Mouse (Mus musculus) CH12.LX (cell line): ENCODE data around the gene Plgrkt. TPM values are rescaled to one million over a fixed set of nuclear protein-coding genes. Genes with fewer than 3 reads are reported as not detected.

ENCODE experiments used
- DNase-seq: peaks from one replicate; pipeline ENCODE4 v3.0.0-alpha.2; 2013; ENCODE audit errors: extremely low read depth
- H3K27ac ChIP-seq: 2 replicates; pipeline ENCODE4 v1.5.1; 2012; ENCODE audit warnings: low read depth, mild to moderate bottlenecking, control low read depth, moderate library complexity; ENCODE audit not compliant: insufficient read depth
- H3K27me3 ChIP-seq: replicated peaks from 2 replicates; pipeline ENCODE3; 2012; ENCODE audit warnings: inconsistent platforms
- H3K36me3 ChIP-seq, 2 experiments: replicated peaks in 1 of 2; 2 replicates each; pipeline versions ENCODE3 to v1.6.1; 2012; ENCODE audit warnings: inconsistent platforms in 1 of 2, low read length in 1 of 2, mild to moderate bottlenecking in 1 of 2, mixed read lengths in 1 of 2, moderate library complexity in 1 of 2; ENCODE audit not compliant: control insufficient read depth in 1 of 2, insufficient read depth in 1 of 2
- H3K4me1 ChIP-seq, 2 experiments: 2 replicates each; pipeline ENCODE4 v1.6.1; 2012; ENCODE audit warnings: inconsistent platforms in 1 of 2, moderate library complexity in 1 of 2; ENCODE audit not compliant: insufficient read depth in 2 of 2, control insufficient read depth in 1 of 2
- H3K4me2 ChIP-seq: 2 replicates; pipeline ENCODE4 v1.6.1; 2012; ENCODE audit warnings: low read depth, mild to moderate bottlenecking, control low read depth; ENCODE audit not compliant: poor library complexity, insufficient read depth, severe bottlenecking
- H3K4me3 ChIP-seq, 3 experiments: fragments of 150-350 bp in 1 of 3; sonication (generic) in 1 of 3; replicated peaks in 1 of 3; 2 replicates each; pipeline versions ENCODE3 to v1.5.1; 2011 to 2012; ENCODE audit warnings: low read depth in 2 of 3, low read length in 2 of 3, mild to moderate bottlenecking in 2 of 3, moderate library complexity in 2 of 3, control low read depth in 1 of 3, improper control_type of control experiment in 1 of 3, inconsistent platforms in 1 of 3, mixed read lengths in 1 of 3; ENCODE audit not compliant: poor library complexity in 1 of 3
- H3K79me2 ChIP-seq: replicated peaks from 2 replicates; pipeline ENCODE4 v1.6.1; 2012; ENCODE audit warnings: mild to moderate bottlenecking, moderate library complexity; ENCODE audit not compliant: control insufficient read depth, poor library complexity, insufficient read depth, severe bottlenecking; ENCODE audit errors: extremely low read depth
- H3K9ac ChIP-seq: 2 replicates; pipeline ENCODE4 v1.6.1; 2012; ENCODE audit warnings: low read depth, mild to moderate bottlenecking, control low read depth, moderate library complexity; ENCODE audit not compliant: insufficient read depth
- H3K9me3 ChIP-seq: replicated peaks from 2 replicates; pipeline ENCODE3; 2012; ENCODE audit warnings: low read length, inconsistent platforms, mixed read lengths
- BHLHE40 ChIP-seq: IDR thresholded peaks from 2 replicates; pipeline ENCODE4 v1.6.1; 2011; ENCODE audit warnings: mild to moderate bottlenecking, low read depth, low read length, improper control_type of control experiment
- CHD2 ChIP-seq: IDR thresholded peaks from 2 replicates; pipeline ENCODE4 v1.6.1; 2011; ENCODE audit warnings: low read length, improper control_type of control experiment
- E2F4 ChIP-seq: IDR thresholded peaks from 2 replicates; pipeline ENCODE4 v1.6.1; 2011; ENCODE audit warnings: low read depth, low read length, improper control_type of control experiment; ENCODE audit not compliant: insufficient replicate concordance
- ELF1 ChIP-seq: IDR thresholded peaks from 2 replicates; pipeline ENCODE4 v1.6.1; 2014; ENCODE audit warnings: low read depth, mild to moderate bottlenecking, inconsistent platforms, low read length, improper control_type of control experiment
- EP300 ChIP-seq: IDR thresholded peaks from 2 replicates; pipeline ENCODE4 v1.6.1; 2011; ENCODE audit warnings: low read length, improper control_type of control experiment
- ETS1 ChIP-seq: conservative IDR thresholded peaks from 2 replicates; pipeline ENCODE4 v1.6.1; 2012; ENCODE audit warnings: low read depth, mild to moderate bottlenecking, inconsistent platforms, low read length, improper control_type of control experiment, moderate library complexity
- IRF4 ChIP-seq: IDR thresholded peaks from 2 replicates; pipeline ENCODE4 v1.6.1; 2014; ENCODE audit warnings: low read depth, mild to moderate bottlenecking, inconsistent platforms, low read length, improper control_type of control experiment
- JUND ChIP-seq: conservative IDR thresholded peaks from 2 replicates; pipeline ENCODE4 v1.6.1; 2011; ENCODE audit warnings: low read depth, low read length, improper control_type of control experiment
- KAT2A ChIP-seq: IDR thresholded peaks from 2 replicates; pipeline ENCODE4 v1.6.1; 2012; ENCODE audit warnings: low read length, improper control_type of control experiment, inconsistent platforms; ENCODE audit not compliant: insufficient replicate concordance
- MAFK ChIP-seq: IDR thresholded peaks from 2 replicates; pipeline ENCODE4 v1.6.1; 2011; ENCODE audit warnings: low read length, improper control_type of control experiment; ENCODE audit not compliant: insufficient replicate concordance
- MAX ChIP-seq: IDR thresholded peaks from 2 replicates; pipeline ENCODE4 v1.6.1; 2011; ENCODE audit warnings: low read length, improper control_type of control experiment
- MAZ ChIP-seq: IDR thresholded peaks from 2 replicates; pipeline ENCODE4 v1.6.1; 2012; ENCODE audit warnings: low read depth, mild to moderate bottlenecking, inconsistent platforms, low read length, improper control_type of control experiment, moderate library complexity
- MEF2A ChIP-seq: IDR thresholded peaks from 2 replicates; pipeline ENCODE4 v1.6.1; 2014; ENCODE audit warnings: low read depth, mild to moderate bottlenecking, inconsistent platforms, low read length, improper control_type of control experiment, borderline replicate concordance
- MXI1 ChIP-seq: IDR thresholded peaks from 2 replicates; pipeline ENCODE4 v1.6.1; 2011; ENCODE audit warnings: mild to moderate bottlenecking, low read depth, low read length, improper control_type of control experiment
- MYC ChIP-seq: IDR thresholded peaks from 2 replicates; pipeline ENCODE4 v1.6.1; 2011; ENCODE audit warnings: low read depth, mild to moderate bottlenecking, improper control_type of control experiment, low read length
- NRF1 ChIP-seq: IDR thresholded peaks from 2 replicates; pipeline ENCODE4 v1.6.1; 2014; ENCODE audit warnings: low read depth, mild to moderate bottlenecking, inconsistent platforms, low read length, improper control_type of control experiment, moderate library complexity
- PAX5 ChIP-seq: IDR thresholded peaks from 2 replicates; pipeline ENCODE4 v1.6.1; 2012; ENCODE audit warnings: low read length, inconsistent platforms, mixed read lengths
- POLR2AphosphoS2 ChIP-seq: IDR thresholded peaks from 2 replicates; pipeline ENCODE4 v1.6.1; 2011; ENCODE audit warnings: low read depth, low read length, improper control_type of control experiment
- RCOR1 ChIP-seq: conservative IDR thresholded peaks from 2 replicates; pipeline ENCODE4 v1.6.1; 2012; ENCODE audit warnings: low read depth, mild to moderate bottlenecking, inconsistent platforms, low read length, improper control_type of control experiment
- SIN3A ChIP-seq: IDR thresholded peaks from 2 replicates; pipeline ENCODE4 v1.6.1; 2012; ENCODE audit warnings: low read length, improper control_type of control experiment, inconsistent platforms
- TBP ChIP-seq: conservative IDR thresholded peaks from 2 replicates; pipeline ENCODE4 v1.6.1; 2011; ENCODE audit warnings: low read depth, low read length, improper control_type of control experiment
- TCF12 ChIP-seq: IDR thresholded peaks from 2 replicates; pipeline ENCODE4 v1.6.1; 2014; ENCODE audit warnings: low read depth, mild to moderate bottlenecking, inconsistent platforms, low read length, improper control_type of control experiment
- UBTF ChIP-seq: IDR thresholded peaks from 2 replicates; pipeline ENCODE4 v1.6.1; 2012; ENCODE audit warnings: low read depth, mild to moderate bottlenecking, inconsistent platforms, low read length, improper control_type of control experiment, moderate library complexity
- USF1 ChIP-seq: IDR thresholded peaks from 2 replicates; pipeline ENCODE4 v1.6.1; 2014; ENCODE audit warnings: low read depth, mild to moderate bottlenecking, inconsistent platforms, low read length, improper control_type of control experiment
- USF2 ChIP-seq: conservative IDR thresholded peaks from 2 replicates; pipeline ENCODE4 v1.6.1; 2011; ENCODE audit warnings: low read depth, low read length, improper control_type of control experiment
- ZC3H11A ChIP-seq: IDR thresholded peaks from 2 replicates; pipeline ENCODE4 v1.6.1; 2012; ENCODE audit warnings: low read depth, mild to moderate bottlenecking, inconsistent platforms, low read length, improper control_type of control experiment
- ZKSCAN1 ChIP-seq: IDR thresholded peaks from 2 replicates; pipeline ENCODE4 v1.6.1; 2012; ENCODE audit warnings: low read depth, inconsistent platforms, low read length, improper control_type of control experiment, borderline replicate concordance
- ZMIZ1 ChIP-seq: IDR thresholded peaks from 2 replicates; pipeline ENCODE4 v1.6.1; 2012; ENCODE audit warnings: low read depth, mild to moderate bottlenecking, inconsistent platforms, low read length, improper control_type of control experiment
- ZNF384 ChIP-seq: IDR thresholded peaks from 2 replicates; pipeline ENCODE4 v1.6.1; 2012; ENCODE audit warnings: low read depth, low read length, improper control_type of control experiment, inconsistent platforms
- dilution Hi-C: fragments of 300-500 bp; cut with MboI; formaldehyde crosslinking; loops from 2 replicates; pipeline ENCODE4 v1.14.3; 2020; ENCODE audit warnings: low sequenced_read_pairs; ENCODE audit not compliant: extremely low pct_unique_long_range_greater_than_20kb, extremely low pct_ligation_motif_present
- in situ Hi-C: fragments of 300-500 bp; cut with MboI; formaldehyde crosslinking; loops from 3 replicates; pipeline ENCODE4 v1.14.3; 2019; ENCODE audit warnings: low sequenced_read_pairs, low pct_ligation_motif_present, low pct_unique_long_range_greater_than_20kb, mixed read lengths
- polyA plus RNA-seq: library from polyadenylated mRNA; unstranded; fragments of >175 nt; gene quantifications from 2 replicates; pipeline ENCODE4 v1.2.1, GENCODE M21; 2012; ENCODE audit warnings: low read depth; ENCODE audit not compliant: insufficient read length
- total RNA-seq, 2 experiments: library from RNA; depleted of rRNA; stranded (reverse); fragments of 300-350 nt in 1 of 2; fragments of >200 nt in 1 of 2; gene quantifications; 2 replicates each; pipeline ENCODE4 v1.2.3; 2012 to 2014

Plgrkt gene
- total and polyA plus RNA-seq, 3 experiments: 31.3 to 40.6 (median 33.0) TPM

DNA sequence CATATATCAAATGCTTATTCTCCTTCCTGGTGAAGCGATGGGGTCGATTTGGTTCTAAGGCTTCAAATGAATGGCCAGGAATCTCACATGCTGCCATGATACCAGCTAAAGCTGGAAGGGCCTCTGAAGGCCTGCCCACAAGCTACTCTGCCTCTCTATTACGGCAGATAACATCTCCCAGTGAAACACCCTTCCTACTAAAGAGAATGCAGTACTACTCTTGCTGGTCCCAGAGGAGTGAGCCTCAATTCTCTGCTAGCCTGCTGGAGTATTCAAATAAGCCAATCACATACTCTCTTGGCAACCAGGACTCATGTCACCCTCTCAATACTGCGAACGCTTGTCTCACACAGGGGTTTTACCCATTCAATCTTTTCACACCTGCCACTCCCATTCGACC is 24.9 kb downstream of the Plgrkt start:
- H3K4me1 ChIP-seq: peaks cover 3 to 12% of the 10 kb centered on the region in 2 experiments
- DNase-seq: no peak
- TF ChIP-seq BHLHE40: no peak
- no peak for TF ChIP-seq JUND
- no peak for TF ChIP-seq E2F4
- TF ChIP-seq SIN3A: no peak
- no peak for TF ChIP-seq PAX5
- no peak for TF ChIP-seq ZNF384
- TF ChIP-seq MEF2A: no peak
- no peak for TF ChIP-seq ETS1
- no peak for TF ChIP-seq NRF1
- TF ChIP-seq ELF1: no peak
- TF ChIP-seq IRF4: no peak
- TF ChIP-seq EP300: no peak
- no peak for TF ChIP-seq TBP
- TF ChIP-seq ZKSCAN1: no peak
- TF ChIP-seq POLR2AphosphoS2: no peak
- TF ChIP-seq USF1: no peak
- TF ChIP-seq MAX: no peak
- TF ChIP-seq MXI1: no peak
- no peak for TF ChIP-seq MAFK
- no peak for TF ChIP-seq CHD2
- H3K4me3 ChIP-seq: no peak overlapping the region
- no peaks in the 10 kb centered on the region for H3K36me3 ChIP-seq
- no peaks in the 10 kb centered on the region for H3K9me3 ChIP-seq
- H3K9ac ChIP-seq: no peak overlapping the region
- dilution Hi-C loops (no loop called here), in situ Hi-C loops (no loop called here)
- H3K27me3 ChIP-seq: no peaks in the 10 kb centered on the region
- H3K27ac ChIP-seq: no peak overlapping the region
- H3K4me2 ChIP-seq: no peak overlapping the region
- no peaks in the 10 kb centered on the region for H3K79me2 ChIP-seq

- dilution Hi-C loops: no loop called here
- no peak for DNase-seq
- no peaks in the 10 kb centered on the region for H3K36me3 ChIP-seq
Observed at GRCm38 (mm10) chr19:29341029-29341428, 26.2 kb downstream of the Plgrkt start.

More at GRCm38 (mm10) chr19:29341029-29341428, 26.2 kb downstream of the Plgrkt start:
- H3K9me3 ChIP-seq: no peaks in the 10 kb centered on the region
- H3K4me1 ChIP-seq: peaks cover 3 to 12% of the 10 kb centered on the region in 2 experiments
- no peak overlapping the region for H3K4me2 ChIP-seq
- H3K4me3 ChIP-seq: no peak overlapping the region
- no peak for TF ChIP-seq TBP
- no peak for TF ChIP-seq MAZ
- no peak for TF ChIP-seq ZC3H11A
- no peak for TF ChIP-seq BHLHE40
- no peak for TF ChIP-seq KAT2A
- no peak for TF ChIP-seq TCF12
- no peak for TF ChIP-seq RCOR1
- no peak for TF ChIP-seq MXI1
- no peak for TF ChIP-seq USF2
- no peak for TF ChIP-seq PAX5
- TF ChIP-seq ELF1: no peak
- TF ChIP-seq UBTF: no peak
- no peak for TF ChIP-seq MYC
- TF ChIP-seq E2F4: no peak
- TF ChIP-seq ZMIZ1: no peak
- TF ChIP-seq IRF4: no peak
- no peak overlapping the region for H3K9ac ChIP-seq
- no peak overlapping the region for H3K27ac ChIP-seq
- H3K27me3 ChIP-seq: no peaks in the 10 kb centered on the region
- H3K79me2 ChIP-seq: no peaks in the 10 kb centered on the region
- in situ Hi-C loops: no loop called here
